Mouse (Mus musculus) ES-E14 (cell line): ENCODE measurements around the gene Marcksl1.

Experiments used
- CHD2 ChIP-seq: IDR thresholded peaks from 2 replicates; pipeline ENCODE4 v1.6.1; 2014; ENCODE audit warnings: mild to moderate bottlenecking, low read depth, low read length, inconsistent platforms
- HCFC1 ChIP-seq: IDR thresholded peaks from 2 replicates; pipeline ENCODE4 v1.6.1; 2012; ENCODE audit warnings: low read length, inconsistent platforms, borderline replicate concordance; ENCODE audit not compliant: insufficient read depth
- ZC3H11A ChIP-seq: IDR thresholded peaks from 2 replicates; pipeline ENCODE4 v1.6.1; 2012; ENCODE audit warnings: low read depth, mild to moderate bottlenecking, inconsistent platforms, low read length, borderline replicate concordance
- ZNF384 ChIP-seq: IDR thresholded peaks from 2 replicates; pipeline ENCODE4 v1.6.1; 2012; ENCODE audit warnings: low read depth, low read length, inconsistent platforms

- TF ChIP-seq CHD2 = no peak
- TF ChIP-seq ZNF384 = no peak
- no peak for TF ChIP-seq ZC3H11A
- TF ChIP-seq HCFC1 = no peak
Observed at GRCm38 (mm10) chr4:129513891-129514290, 510 bp downstream of the Marcksl1 start.
